In genomic region chr1:106570366-106570765, GRCm38 (mm10) we compare ENCODE assay signal across 13 mouse cellular contexts.
DNase-seq lines count a peak whose midpoint lies in the region; ATAC-seq and TF ChIP-seq lines count a peak whose summit lies in the region.
"Had no signal": no experiment of that assay in that cellular context is flagged by ENCODE, and none has a peak within 500 bp of the region (broad histone marks: within the 10 kb centered on the region; RNA-seq: fewer than 3 reads in every experiment).

No protein-coding gene starts in this region.

- DNase-seq in hindbrain, postnatal 0 days (ENCODE audit: low spot score): peak; percentile 44
- DNase-seq in midbrain, postnatal 0 days (ENCODE audit: low spot score): peak; percentile 26
- no peak for DNase-seq in midbrain, embryonic 11.5 days (ENCODE audit: low spot score, missing footprints)
- no peak for DNase-seq in adrenal gland, adult 2 months
- DNase-seq: adrenal gland, postnatal 36 days; cerebellum, postnatal 25 days; kidney, postnatal 25 days had no signal

- ATAC-seq in forebrain, embryonic 15.5 days (replicated peaks): peak; percentile 57; the same call in 1 of the 2 replicates
- ATAC-seq in forebrain, embryonic 12.5 days (ENCODE audit: low FRiP score): no peak
- peak; percentile 64 for ATAC-seq in hindbrain, postnatal 0 days
- no peak for ATAC-seq in hindbrain, embryonic 12.5 days (ENCODE audit: low FRiP score)
- no peak for ATAC-seq in midbrain, postnatal 0 days (ENCODE audit: low FRiP score)
- ATAC-seq in midbrain, embryonic 11.5 days (ENCODE audit: low FRiP score): no peak
- peak; percentile 51; the same call in 1 of the 2 replicates for ATAC-seq in neural tube, embryonic 15.5 days (ENCODE audit: low FRiP score)
- ATAC-seq: Patski had no signal

- no peak overlapping the region for H3K4me3 ChIP-seq in forebrain, embryonic 15.5 days
- no peak overlapping the region for H3K4me3 ChIP-seq in forebrain, embryonic 12.5 days (replicated peaks)
- H3K4me3 ChIP-seq in hindbrain, postnatal 0 days (ENCODE audit: low read length): no peak overlapping the region
- H3K4me3 ChIP-seq in hindbrain, embryonic 12.5 days: no peak overlapping the region
- H3K4me3 ChIP-seq in midbrain, postnatal 0 days (ENCODE audit: low read depth, low read length): no peak overlapping the region
- H3K4me3 ChIP-seq in midbrain, embryonic 11.5 days (ENCODE audit: low read depth, low read length): no peak overlapping the region
- H3K4me3 ChIP-seq in neural tube, embryonic 15.5 days (replicated peaks): no peak overlapping the region
- H3K4me3 ChIP-seq: stomach, embryonic 15.5 days had no signal

- H3K9me3 ChIP-seq in forebrain, embryonic 15.5 days: no peaks in the 10 kb centered on the region
- H3K9me3 ChIP-seq in forebrain, embryonic 12.5 days: no peaks in the 10 kb centered on the region
- no peaks in the 10 kb centered on the region for H3K9me3 ChIP-seq in hindbrain, postnatal 0 days (ENCODE audit: low read length)
- no peaks in the 10 kb centered on the region for H3K9me3 ChIP-seq in hindbrain, embryonic 12.5 days (replicated peaks)
- no peaks in the 10 kb centered on the region for H3K9me3 ChIP-seq in midbrain, postnatal 0 days (ENCODE audit: low read length)
- no peaks in the 10 kb centered on the region for H3K9me3 ChIP-seq in midbrain, embryonic 11.5 days (ENCODE audit: control insufficient read depth, low read length)
- no peaks in the 10 kb centered on the region for H3K9me3 ChIP-seq in neural tube, embryonic 15.5 days (replicated peaks)
- H3K9me3 ChIP-seq: stomach, embryonic 15.5 days had no signal

- H3K9ac ChIP-seq in forebrain, embryonic 15.5 days (replicated peaks): no peak overlapping the region
- no peak overlapping the region for H3K9ac ChIP-seq in forebrain, embryonic 12.5 days
- no peak overlapping the region for H3K9ac ChIP-seq in hindbrain, postnatal 0 days (replicated peaks; ENCODE audit: low read length)
- H3K9ac ChIP-seq in hindbrain, embryonic 12.5 days: no peak overlapping the region
- H3K9ac ChIP-seq in midbrain, postnatal 0 days (replicated peaks; ENCODE audit: low read length, poor library complexity, severe bottlenecking): no peak overlapping the region
- no peak overlapping the region for H3K9ac ChIP-seq in midbrain, embryonic 11.5 days (ENCODE audit: low read length)
- no peak overlapping the region for H3K9ac ChIP-seq in neural tube, embryonic 15.5 days (replicated peaks)
- H3K9ac ChIP-seq: stomach, embryonic 15.5 days had no signal

- peaks cover 6% of the 10 kb centered on the region; the same call in 1 of the 2 replicates for H3K4me1 ChIP-seq in forebrain, embryonic 15.5 days
- H3K4me1 ChIP-seq in forebrain, embryonic 12.5 days: 0 out of 2 replicates have a peak, but pooled peaks cover 2% of the 10 kb centered on the region
- peaks cover 7% of the 10 kb centered on the region; the same call in 1 of the 2 replicates for H3K4me1 ChIP-seq in hindbrain, postnatal 0 days (ENCODE audit: insufficient read depth, low read length)
- 0 out of 2 replicates have a peak, but pooled peaks cover under 1% of the 10 kb centered on the region for H3K4me1 ChIP-seq in hindbrain, embryonic 12.5 days
- peaks cover 3% of the 10 kb centered on the region; the same call in 1 of the 2 replicates for H3K4me1 ChIP-seq in midbrain, postnatal 0 days (ENCODE audit: insufficient read depth, low read length)
- H3K4me1 ChIP-seq in midbrain, embryonic 11.5 days (ENCODE audit: control insufficient read depth, insufficient read depth, low read length): no peaks in the 10 kb centered on the region
- no peaks in the 10 kb centered on the region for H3K4me1 ChIP-seq in neural tube, embryonic 15.5 days
- H3K4me1 ChIP-seq: stomach, embryonic 15.5 days had no signal

- H3K27ac ChIP-seq in forebrain, embryonic 15.5 days (replicated peaks): no peak overlapping the region
- H3K27ac ChIP-seq in forebrain, embryonic 12.5 days: no peak overlapping the region
- H3K27ac ChIP-seq in hindbrain, postnatal 0 days: peak overlapping the region; percentile 41; the same call in 1 of the 2 replicates
- no peak overlapping the region for H3K27ac ChIP-seq in hindbrain, embryonic 12.5 days
- no peak overlapping the region for H3K27ac ChIP-seq in midbrain, postnatal 0 days (ENCODE audit: low read depth, low read length)
- H3K27ac ChIP-seq in midbrain, embryonic 11.5 days (ENCODE audit: low read depth, low read length): no peak overlapping the region
- no peak overlapping the region for H3K27ac ChIP-seq in neural tube, embryonic 15.5 days (replicated peaks)
- H3K27ac ChIP-seq: stomach, embryonic 15.5 days had no signal

- WGBS in forebrain, embryonic 15.5 days: 59% methylated on average over 6 of the region's 6 CpGs
- WGBS in forebrain, embryonic 12.5 days: 84% methylated on average over 6 of the region's 6 CpGs
- WGBS in hindbrain, postnatal 0 days: 45% methylated on average over 6 of the region's 6 CpGs
- WGBS in hindbrain, embryonic 12.5 days: 83% methylated on average over 6 of the region's 6 CpGs
- 70% methylated on average over 6 of the region's 6 CpGs for WGBS in midbrain, postnatal 0 days
- 86% methylated on average over 6 of the region's 6 CpGs for WGBS in midbrain, embryonic 11.5 days
- 65% methylated on average over 6 of the region's 6 CpGs for WGBS in neural tube, embryonic 15.5 days

- TF ChIP-seq CTCF in hindbrain, postnatal 0 days (IDR thresholded peaks at IDR 0.05; ENCODE audit: low read depth): no peak
- TF ChIP-seq CTCF in midbrain, postnatal 0 days (IDR thresholded peaks at IDR 0.05): no peak

- H3K27me3 ChIP-seq in forebrain, embryonic 15.5 days: no peaks in the 10 kb centered on the region
- no peaks in the 10 kb centered on the region for H3K27me3 ChIP-seq in forebrain, embryonic 12.5 days
- H3K27me3 ChIP-seq in hindbrain, postnatal 0 days (ENCODE audit: insufficient read depth, low read length): no peaks in the 10 kb centered on the region
- no peaks in the 10 kb centered on the region for H3K27me3 ChIP-seq in hindbrain, embryonic 12.5 days
- no peaks in the 10 kb centered on the region for H3K27me3 ChIP-seq in midbrain, postnatal 0 days (ENCODE audit: insufficient read depth, low read length)
- H3K27me3 ChIP-seq in midbrain, embryonic 11.5 days (ENCODE audit: control insufficient read depth, insufficient read depth, low read length): no peaks in the 10 kb centered on the region
- H3K27me3 ChIP-seq in neural tube, embryonic 15.5 days (replicated peaks): no peaks in the 10 kb centered on the region
- H3K27me3 ChIP-seq: Patski; stomach, embryonic 15.5 days had no signal

- no peak overlapping the region for H3K4me2 ChIP-seq in forebrain, embryonic 15.5 days (replicated peaks)
- H3K4me2 ChIP-seq in forebrain, embryonic 12.5 days: no peak overlapping the region
- H3K4me2 ChIP-seq in hindbrain, postnatal 0 days (ENCODE audit: low read depth, low read length): no peak overlapping the region
- H3K4me2 ChIP-seq in hindbrain, embryonic 12.5 days (replicated peaks): no peak overlapping the region
- no peak overlapping the region for H3K4me2 ChIP-seq in midbrain, postnatal 0 days (ENCODE audit: low read depth, low read length, poor library complexity, severe bottlenecking)
- no peak overlapping the region for H3K4me2 ChIP-seq in midbrain, embryonic 11.5 days
- H3K4me2 ChIP-seq in neural tube, embryonic 15.5 days: no peak overlapping the region
- H3K4me2 ChIP-seq: stomach, embryonic 15.5 days had no signal

- H3K36me3 ChIP-seq in forebrain, embryonic 15.5 days: no peaks in the 10 kb centered on the region
- no peaks in the 10 kb centered on the region for H3K36me3 ChIP-seq in forebrain, embryonic 12.5 days (replicated peaks)
- no peaks in the 10 kb centered on the region for H3K36me3 ChIP-seq in hindbrain, postnatal 0 days (ENCODE audit: insufficient read depth, low read length)
- no peaks in the 10 kb centered on the region for H3K36me3 ChIP-seq in hindbrain, embryonic 12.5 days
- no peaks in the 10 kb centered on the region for H3K36me3 ChIP-seq in midbrain, postnatal 0 days (ENCODE audit: insufficient read depth, low read length)
- no peaks in the 10 kb centered on the region for H3K36me3 ChIP-seq in midbrain, embryonic 11.5 days (ENCODE audit: control insufficient read depth, insufficient read depth, low read length)
- H3K36me3 ChIP-seq in neural tube, embryonic 15.5 days: no peaks in the 10 kb centered on the region
- H3K36me3 ChIP-seq: stomach, embryonic 15.5 days had no signal

Comparison
In these comparisons a context has a peak if more than half of its experiments do, and no peak if none do; other contexts are left out.
1. ATAC-seq: peak in forebrain, embryonic 15.5 days (single experiment), hindbrain, postnatal 0 days (single experiment) and neural tube, embryonic 15.5 days (single experiment); none in forebrain, embryonic 12.5 days (single experiment), hindbrain, embryonic 12.5 days (single experiment), midbrain, postnatal 0 days (single experiment) and midbrain, embryonic 11.5 days (single experiment).
2. DNase-seq: peak in hindbrain, postnatal 0 days (single experiment) and midbrain, postnatal 0 days (single experiment); none in midbrain, embryonic 11.5 days (single experiment) and adrenal gland, adult 2 months (single experiment).